Mouse (Mus musculus): ENCODE measurements at regions not wholly inside any gene's neighbourhood (a gene's known extent, or its start where the extent isn't known, plus 50 kb on each side); places are given as distances from the start of the nearest gene placed in this dataset.

DNA sequence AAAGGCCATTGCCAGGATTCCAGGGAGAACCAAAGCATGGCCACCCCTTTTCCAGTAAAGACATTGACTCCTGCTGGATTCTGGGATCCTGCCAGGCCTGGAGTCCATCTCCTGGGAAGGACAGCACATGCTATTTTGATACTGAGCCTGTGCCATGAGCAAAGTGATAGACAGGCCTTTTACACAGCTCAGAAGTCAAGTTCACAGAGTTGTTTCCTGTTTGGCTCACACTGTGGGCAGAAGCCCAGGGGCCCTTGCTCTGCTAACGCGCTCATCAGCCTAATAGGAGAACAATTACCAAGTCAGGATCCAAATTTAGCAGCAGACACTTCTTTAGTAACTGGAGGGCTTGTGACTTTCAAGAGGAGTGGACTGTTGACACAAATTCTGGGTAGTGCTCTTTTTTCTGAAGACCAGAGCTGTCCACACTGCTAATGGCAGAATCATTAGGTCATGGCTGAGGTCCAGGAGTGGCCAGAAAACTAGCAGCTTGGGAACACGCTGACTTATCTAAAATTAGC is 122.1 kb upstream of the Smim23 start:
- no peak for TF ChIP-seq RCOR1 (IDR thresholded peaks at IDR 0.05; ENCODE audit: low read depth, low read length)
- no peak for TF ChIP-seq USF2 (IDR thresholded peaks at IDR 0.05; ENCODE audit: borderline replicate concordance in 1 of 2, insufficient read depth in 1 of 2, low read depth in 1 of 2, low read length in 2 of 2)
- no peak for TF ChIP-seq MAFK (IDR thresholded peaks at IDR 0.05; ENCODE audit: borderline replicate concordance, low read depth, low read length)
- no peak for TF ChIP-seq UBTF (IDR thresholded peaks at IDR 0.05; ENCODE audit: borderline replicate concordance, insufficient read depth, low read depth, low read length)
- TF ChIP-seq POLR2AphosphoS2 (IDR thresholded peaks at IDR 0.05; ENCODE audit: low read length) = no peak
- TF ChIP-seq MAX (IDR thresholded peaks at IDR 0.05; ENCODE audit: low read length) = no peak
- TF ChIP-seq CHD2 (IDR thresholded peaks at IDR 0.05; ENCODE audit: low read length) = no peak
- TF ChIP-seq BHLHE40 (IDR thresholded peaks at IDR 0.05; ENCODE audit: borderline replicate concordance, low read depth, low read length) = no peak
- TF ChIP-seq ZNF384 (IDR thresholded peaks at IDR 0.05; ENCODE audit: low read depth, low read length) = no peak
- TF ChIP-seq TBP (IDR thresholded peaks at IDR 0.05; ENCODE audit: low read depth, low read length) = no peak
- TF ChIP-seq JUND (IDR thresholded peaks at IDR 0.05; ENCODE audit: low read depth, low read length) = no peak
- TF ChIP-seq CTCF (IDR thresholded peaks at IDR 0.05 in 2 of 3, conservative IDR thresholded peaks at IDR 0.05 in 1 of 3; ENCODE audit: control insufficient read depth in 1 of 3, insufficient read depth in 1 of 3, low read depth in 2 of 3, low read length in 3 of 3, poor library complexity in 1 of 3, severe bottlenecking in 1 of 3) = no peak
- TF ChIP-seq ZKSCAN1 (IDR thresholded peaks at IDR 0.05; ENCODE audit: low read depth, low read length) = no peak
- TF ChIP-seq NELFE (IDR thresholded peaks at IDR 0.05; ENCODE audit: low read depth, low read length) = no peak
- TF ChIP-seq POLR2AphosphoS5 (IDR thresholded peaks at IDR 0.05; ENCODE audit: borderline replicate concordance, low read depth, low read length) = no peak
- no peak for TF ChIP-seq HCFC1 (IDR thresholded peaks at IDR 0.05; ENCODE audit: low read depth, low read length)
- no peak for TF ChIP-seq E2F4 (IDR thresholded peaks at IDR 0.05; ENCODE audit: borderline replicate concordance, low read depth, low read length)
- Histone ChIP-seq H3K9ac (ENCODE audit: control insufficient read depth, low read depth, low read length, poor library complexity, severe bottlenecking) (no peak overlapping the region), H3K4me3 (ENCODE audit: control insufficient read depth in 1 of 2, insufficient read depth in 1 of 2, low read depth in 2 of 2, low read length in 2 of 2) (no peak overlapping the region), H3K27ac (ENCODE audit: control insufficient read depth, low read depth, low read length) (no peak overlapping the region), H3K36me3 (ENCODE audit: control insufficient read depth in 1 of 2, insufficient read depth in 2 of 2, low read length in 2 of 2) (no peaks in the 10 kb centered on the region), H3K9me3 (replicated peaks; ENCODE audit: insufficient read depth, low read length) (no peaks in the 10 kb centered on the region), H3K27me3 (ENCODE audit: control insufficient read depth in 1 of 2, insufficient read depth in 2 of 2, low read length in 2 of 2) (no peaks in the 10 kb centered on the region; a peak in 1 of 4 replicates), H3K79me2 (ENCODE audit: control insufficient read depth, insufficient read depth, low read length, poor library complexity) (no peaks in the 10 kb centered on the region), H3K4me1 (ENCODE audit: control insufficient read depth in 1 of 2, insufficient read depth in 2 of 2, low read length in 2 of 2) (no peaks in the 10 kb centered on the region)
- DNase-seq (ENCODE audit: low read depth, low spot score) = no peak

- Histone ChIP-seq H3K36me3 (ENCODE audit: control insufficient read depth in 1 of 2, insufficient read depth in 2 of 2, low read length in 2 of 2) (no peaks in the 10 kb centered on the region), H3K27ac (ENCODE audit: control insufficient read depth, low read depth, low read length) (no peak overlapping the region), H3K79me2 (ENCODE audit: control insufficient read depth, insufficient read depth, low read length, poor library complexity) (no peaks in the 10 kb centered on the region), H3K4me1 (ENCODE audit: control insufficient read depth in 1 of 2, insufficient read depth in 2 of 2, low read length in 2 of 2) (no peaks in the 10 kb centered on the region), H3K9me3 (replicated peaks; ENCODE audit: insufficient read depth, low read length) (no peaks in the 10 kb centered on the region), H3K27me3 (ENCODE audit: control insufficient read depth in 1 of 2, insufficient read depth in 2 of 2, low read length in 2 of 2) (no peaks in the 10 kb centered on the region; a peak in 1 of 4 replicates), H3K9ac (ENCODE audit: control insufficient read depth, low read depth, low read length, poor library complexity, severe bottlenecking) (no peak overlapping the region), H3K4me3 (ENCODE audit: control insufficient read depth in 1 of 2, insufficient read depth in 1 of 2, low read depth in 2 of 2, low read length in 2 of 2) (no peak overlapping the region)
- no peak for TF ChIP-seq HCFC1 (IDR thresholded peaks at IDR 0.05; ENCODE audit: low read depth, low read length)
- no peak for TF ChIP-seq EP300 (IDR thresholded peaks at IDR 0.05; ENCODE audit: low read depth in 1 of 2, low read length in 2 of 2)
- no peak for TF ChIP-seq RAD21 (IDR thresholded peaks at IDR 0.05; ENCODE audit: low read depth, low read length)
- TF ChIP-seq E2F4 (IDR thresholded peaks at IDR 0.05; ENCODE audit: borderline replicate concordance, low read depth, low read length) = no peak
- TF ChIP-seq ZNF384 (IDR thresholded peaks at IDR 0.05; ENCODE audit: low read depth, low read length) = no peak
- no peak for TF ChIP-seq RCOR1 (IDR thresholded peaks at IDR 0.05; ENCODE audit: low read depth, low read length)
- no peak for TF ChIP-seq SIN3A (IDR thresholded peaks at IDR 0.05; ENCODE audit: low read length)
- TF ChIP-seq MEF2A (IDR thresholded peaks at IDR 0.05; ENCODE audit: extremely low read depth, insufficient replicate concordance, low read depth, low read length, poor library complexity, severe bottlenecking) = no peak
- no peak for DNase-seq (ENCODE audit: low read depth, low spot score)
These were observed 120.7 kb upstream of the Smim23 start for GRCm38 (mm10) chr11:32945071-32945470.
